Mouse (Mus musculus): ENCODE results near the gene Kcnj12. TPM values are rescaled to one million over a fixed set of nuclear protein-coding genes. Genes with fewer than 3 reads are reported as not detected.
A peak's percentile ranks its signal among the peaks of the same experiment; 100 is the strongest.

Kcnj12 gene
- total and polyA plus RNA-seq, 3 experiments = not detected

- peaks cover 2 to 8% of the 10 kb centered on the region in 2 experiments for H3K27me3 ChIP-seq (ENCODE audit: control insufficient read depth in 1 of 2, insufficient read depth in 2 of 2, low read length in 2 of 2)
- no peak overlapping the region for H3K4me3 ChIP-seq (ENCODE audit: control insufficient read depth in 1 of 2, insufficient read depth in 1 of 2, low read depth in 2 of 2, low read length in 2 of 2)
- H3K36me3 ChIP-seq (ENCODE audit: control insufficient read depth in 1 of 2, insufficient read depth in 2 of 2, low read length in 2 of 2) = no peaks in the 10 kb centered on the region
- no peak for DNase-seq (ENCODE audit: low read depth, low spot score)
- H3K9me3 ChIP-seq (replicated peaks; ENCODE audit: insufficient read depth, low read length) = no peaks in the 10 kb centered on the region
- TF ChIP-seq MYC (IDR thresholded peaks at IDR 0.05; ENCODE audit: low read depth, low read length) (no peak), TBP (IDR thresholded peaks at IDR 0.05; ENCODE audit: low read depth, low read length) (no peak), ETS1 (IDR thresholded peaks at IDR 0.05; ENCODE audit: low read depth, low read length) (no peak), NRF1 (IDR thresholded peaks at IDR 0.05; ENCODE audit: insufficient read depth, low read depth, low read length, poor library complexity, severe bottlenecking) (no peak), KAT2A (conservative IDR thresholded peaks at IDR 0.05; ENCODE audit: low read depth, low read length) (no peak), POLR2A (IDR thresholded peaks at IDR 0.05; ENCODE audit: control insufficient read depth in 1 of 2, insufficient read depth in 1 of 2, low read depth in 1 of 2, low read length in 2 of 2, poor library complexity in 1 of 2) (no peak), MXI1 (IDR thresholded peaks at IDR 0.05; ENCODE audit: low read depth, low read length) (no peak), USF1 (IDR thresholded peaks at IDR 0.05; ENCODE audit: low read depth, low read length) (no peak), CHD2 (IDR thresholded peaks at IDR 0.05; ENCODE audit: low read length) (no peak), NELFE (IDR thresholded peaks at IDR 0.05; ENCODE audit: low read depth, low read length) (no peak), CTCF (IDR thresholded peaks at IDR 0.05 in 2 of 3, conservative IDR thresholded peaks at IDR 0.05 in 1 of 3; ENCODE audit: control insufficient read depth in 1 of 3, insufficient read depth in 1 of 3, low read depth in 2 of 3, low read length in 3 of 3, poor library complexity in 1 of 3, severe bottlenecking in 1 of 3) (no peak), BHLHE40 (IDR thresholded peaks at IDR 0.05; ENCODE audit: borderline replicate concordance, low read depth, low read length) (no peak), SMC3 (IDR thresholded peaks at IDR 0.05; ENCODE audit: low read depth, low read length) (no peak), ZC3H11A (IDR thresholded peaks at IDR 0.05; ENCODE audit: low read depth, low read length) (no peak), MAX (IDR thresholded peaks at IDR 0.05; ENCODE audit: low read length) (no peak), GATA1 (IDR thresholded peaks at IDR 0.05; ENCODE audit: low read depth, low read length) (no peak), MEF2A (IDR thresholded peaks at IDR 0.05; ENCODE audit: extremely low read depth, insufficient replicate concordance, low read depth, low read length, poor library complexity, severe bottlenecking) (no peak), MAFK (IDR thresholded peaks at IDR 0.05; ENCODE audit: borderline replicate concordance, low read depth, low read length) (no peak), JUND (IDR thresholded peaks at IDR 0.05; ENCODE audit: low read depth, low read length) (no peak)
- no peak overlapping the region for H3K9ac ChIP-seq (ENCODE audit: control insufficient read depth, low read depth, low read length, poor library complexity, severe bottlenecking)
- no peak overlapping the region for H3K27ac ChIP-seq (ENCODE audit: control insufficient read depth, low read depth, low read length)
- H3K4me1 ChIP-seq (ENCODE audit: control insufficient read depth in 1 of 2, insufficient read depth in 2 of 2, low read length in 2 of 2) = peaks cover 0 to 9% of the 10 kb centered on the region in 2 experiments; a peak in 3 of 4 replicates
- H3K79me2 ChIP-seq (ENCODE audit: control insufficient read depth, insufficient read depth, low read length, poor library complexity) = no peaks in the 10 kb centered on the region
These were observed 16.0 kb downstream of the Kcnj12 start for GRCm38 (mm10) chr11:61038277-61038782.

- no peak overlapping the region for H3K9ac ChIP-seq (ENCODE audit: control insufficient read depth, low read depth, low read length, poor library complexity, severe bottlenecking)
- H3K9me3 ChIP-seq (replicated peaks; ENCODE audit: insufficient read depth, low read length) = no peaks in the 10 kb centered on the region
- no peak overlapping the region for H3K27ac ChIP-seq (ENCODE audit: control insufficient read depth, low read depth, low read length)
- H3K36me3 ChIP-seq (ENCODE audit: control insufficient read depth in 1 of 2, insufficient read depth in 2 of 2, low read length in 2 of 2) = no peaks in the 10 kb centered on the region
- no peak for TF ChIP-seq TCF12 (IDR thresholded peaks at IDR 0.05; ENCODE audit: low read depth, low read length)
- TF ChIP-seq MXI1 (IDR thresholded peaks at IDR 0.05; ENCODE audit: low read depth, low read length) = no peak
- no peak for TF ChIP-seq MYC (IDR thresholded peaks at IDR 0.05; ENCODE audit: low read depth, low read length)
- TF ChIP-seq BHLHE40 (IDR thresholded peaks at IDR 0.05; ENCODE audit: borderline replicate concordance, low read depth, low read length) = no peak
- TF ChIP-seq EP300 (IDR thresholded peaks at IDR 0.05; ENCODE audit: low read depth in 1 of 2, low read length in 2 of 2) = no peak
- no peak for TF ChIP-seq TBP (IDR thresholded peaks at IDR 0.05; ENCODE audit: low read depth, low read length)
- TF ChIP-seq GABPA (IDR thresholded peaks at IDR 0.05; ENCODE audit: low read depth, low read length) = no peak
- peak; percentile 51 for TF ChIP-seq SMC3 (IDR thresholded peaks at IDR 0.05; ENCODE audit: low read depth, low read length)
- peak; percentile 19 for TF ChIP-seq RAD21 (IDR thresholded peaks at IDR 0.05; ENCODE audit: low read depth, low read length)
- TF ChIP-seq CTCF (IDR thresholded peaks at IDR 0.05 in 2 of 3, conservative IDR thresholded peaks at IDR 0.05 in 1 of 3; ENCODE audit: control insufficient read depth in 1 of 3, insufficient read depth in 1 of 3, low read depth in 2 of 3, low read length in 3 of 3, poor library complexity in 1 of 3, severe bottlenecking in 1 of 3) = peak in 2 of 3 experiments; percentile 8 to 36; a peak in 2 of 6 replicates
- peak; percentile 18 for DNase-seq (ENCODE audit: low read depth, low spot score)
- H3K79me2 ChIP-seq (ENCODE audit: control insufficient read depth, insufficient read depth, low read length, poor library complexity) = no peaks in the 10 kb centered on the region
- no peak overlapping the region for H3K4me3 ChIP-seq (ENCODE audit: control insufficient read depth in 1 of 2, insufficient read depth in 1 of 2, low read depth in 2 of 2, low read length in 2 of 2)
- H3K27me3 ChIP-seq (ENCODE audit: control insufficient read depth in 1 of 2, insufficient read depth in 2 of 2, low read length in 2 of 2) = peaks cover 2 to 8% of the 10 kb centered on the region in 2 experiments
- peaks cover 0 to 9% of the 10 kb centered on the region in 2 experiments; a peak in 3 of 4 replicates for H3K4me1 ChIP-seq (ENCODE audit: control insufficient read depth in 1 of 2, insufficient read depth in 2 of 2, low read length in 2 of 2)
These were observed 18.7 kb downstream of the Kcnj12 start for GRCm38 (mm10) chr11:61040856-61041652.
